Mouse (Mus musculus) gastrocnemius, postnatal 36 days (tissue): ENCODE measurements around the gene Gm20850. TPM values are rescaled to one million over a fixed set of nuclear protein-coding genes. Genes with fewer than 3 reads are reported as not detected.
"Not testable (repeated sequence)": the region's sequence is repeated elsewhere in the genome, so short reads cannot be mapped to it uniquely, and the experiment has no call there.

Source experiments
- DNase-seq, 2 experiments: peaks; one replicate each; pipeline ENCODE4 v3.0.0; 2022
- intact Hi-C: fragments of 180-260 bp; cut with DNase I; formaldehyde crosslinking; loops from one replicate; pipeline ENCODE4 v1.15.1; 2025
- long read RNA-seq, 2 experiments: library from polyadenylated mRNA; stranded (forward); transcript quantifications; one replicate each; pipeline ENCODE4 v2.0.0; 2021
- total RNA-seq, 2 experiments: library from RNA; stranded (reverse); gene quantifications; 2 replicates each; pipeline ENCODE4 v1.2.3; 2021

Gm20850 gene
- total RNA-seq: not detected
- long read RNA-seq, experiment 1: 0 reads
- long read RNA-seq, experiment 2: 0 reads

DNA sequence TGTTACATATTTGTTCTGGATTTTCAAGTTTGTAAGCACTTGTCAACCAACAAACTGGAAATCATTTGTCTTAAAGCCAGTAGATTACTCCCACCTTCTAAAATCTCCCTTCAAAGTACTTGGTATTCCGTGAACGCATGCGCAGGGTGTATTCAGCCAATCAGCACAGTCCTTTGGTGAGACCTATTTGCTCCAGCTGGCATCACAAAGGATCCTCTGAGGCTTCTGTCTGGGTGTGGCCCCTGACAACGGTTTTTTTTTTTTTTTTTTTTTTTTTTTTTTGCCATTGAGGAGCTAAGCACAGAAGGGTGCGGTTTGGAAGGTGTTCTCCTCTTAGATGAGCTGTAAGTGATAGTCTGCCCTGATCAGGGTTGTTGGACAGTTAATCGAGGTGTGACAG, at the start of gene Gm20850:
Gene Gm20850 (plus strand): TSS at position 301 of the 400 bp plus-strand sequence.
- DNase-seq, intact Hi-C loops: not testable (repeated sequence)
